Mouse (Mus musculus): Measurements from ENCODE around the gene Pcolce2.
"Not testable (repeated sequence)": the region's sequence is repeated elsewhere in the genome, so short reads cannot be mapped to it uniquely, and the experiment has no call there.

Pcolce2 gene

GRCm38 (mm10) chr9:95637271-95638181, at the start of gene Pcolce2:
Gene Pcolce2, plus strand, starts transcription at chr9:95637601.
- DNase-seq = peak; percentile 11

- no peak for DNase-seq
These were observed 49.3 kb upstream of the Pcolce2 start for GRCm38 (mm10) chr9:95588070-95588469.

- DNase-seq = no peak
These were observed 43.1 kb upstream of the Pcolce2 start for GRCm38 (mm10) chr9:95594291-95594690.

GRCm38 (mm10) chr9:95597466-95598178, 39.8 kb upstream of the Pcolce2 start:
- DNase-seq = no peak

- DNase-seq = no peak
These were observed 39.2 kb upstream of the Pcolce2 start for GRCm38 (mm10) chr9:95598179-95598721.

- DNase-seq = no peak
These were observed 38.0 kb upstream of the Pcolce2 start for GRCm38 (mm10) chr9:95599399-95599798.

- DNase-seq = no peak
These were observed 34.6 kb upstream of the Pcolce2 start for GRCm38 (mm10) chr9:95602849-95603248.

GRCm38 (mm10) chr9:95603316-95603715, 34.1 kb upstream of the Pcolce2 start:
- DNase-seq = no peak

GRCm38 (mm10) chr9:95607196-95607595, 30.2 kb upstream of the Pcolce2 start:
- no peak for DNase-seq

- DNase-seq = no peak
These were observed 25.1 kb upstream of the Pcolce2 start for GRCm38 (mm10) chr9:95612246-95612768.

GRCm38 (mm10) chr9:95613426-95614127, 23.8 kb upstream of the Pcolce2 start:
- DNase-seq = no peak

- no peak for DNase-seq
These were observed 22.4 kb upstream of the Pcolce2 start for GRCm38 (mm10) chr9:95614861-95615615.

GRCm38 (mm10) chr9:95615961-95616360, 21.4 kb upstream of the Pcolce2 start:
- DNase-seq = no peak

GRCm38 (mm10) chr9:95618572-95618971, 18.8 kb upstream of the Pcolce2 start:
- DNase-seq = no peak

- no peak for DNase-seq
These were observed 13.3 kb upstream of the Pcolce2 start for GRCm38 (mm10) chr9:95624072-95624471.

- DNase-seq = no peak
These were observed 8.9 kb upstream of the Pcolce2 start for GRCm38 (mm10) chr9:95628439-95628948.

GRCm38 (mm10) chr9:95629561-95629960, 7.8 kb upstream of the Pcolce2 start:
- DNase-seq = not testable (repeated sequence)

- DNase-seq = no peak
These were observed 1.0 kb upstream of the Pcolce2 start for GRCm38 (mm10) chr9:95636395-95636794.

- DNase-seq = no peak
These were observed 2.5 kb downstream of the Pcolce2 start for GRCm38 (mm10) chr9:95639919-95640318.

- DNase-seq = no peak
These were observed 8.5 kb downstream of the Pcolce2 start for GRCm38 (mm10) chr9:95645926-95646325.

- no peak for DNase-seq
These were observed 16.0 kb downstream of the Pcolce2 start for GRCm38 (mm10) chr9:95653363-95653762.

- no peak for DNase-seq
These were observed 17.0 kb downstream of the Pcolce2 start for GRCm38 (mm10) chr9:95654356-95654755.

Measured in cerebellum, adult 11 months (tissue).